Mouse (Mus musculus) layer of hippocampus, adult 18-20 months (tissue): Measurements from ENCODE around the gene Prkg1. TPM values are rescaled to one million over a fixed set of nuclear protein-coding genes. Genes with fewer than 3 reads are reported as not detected.
A peak's percentile ranks its signal among the peaks of the same experiment; 100 is the strongest.

Experiments used
- DNase-seq, 2 experiments: peaks; one replicate each; pipeline ENCODE4 v3.0.0; 2022; ENCODE audit warnings: low spot score in 2 of 2
- total RNA-seq, 2 experiments: library from RNA; stranded (reverse); gene quantifications; 2 replicates each; pipeline ENCODE4 v1.2.3; 2021

Gene Prkg1
- total RNA-seq, 2 experiments from 2014 or later: 20.8 to 22.6 TPM

DNA sequence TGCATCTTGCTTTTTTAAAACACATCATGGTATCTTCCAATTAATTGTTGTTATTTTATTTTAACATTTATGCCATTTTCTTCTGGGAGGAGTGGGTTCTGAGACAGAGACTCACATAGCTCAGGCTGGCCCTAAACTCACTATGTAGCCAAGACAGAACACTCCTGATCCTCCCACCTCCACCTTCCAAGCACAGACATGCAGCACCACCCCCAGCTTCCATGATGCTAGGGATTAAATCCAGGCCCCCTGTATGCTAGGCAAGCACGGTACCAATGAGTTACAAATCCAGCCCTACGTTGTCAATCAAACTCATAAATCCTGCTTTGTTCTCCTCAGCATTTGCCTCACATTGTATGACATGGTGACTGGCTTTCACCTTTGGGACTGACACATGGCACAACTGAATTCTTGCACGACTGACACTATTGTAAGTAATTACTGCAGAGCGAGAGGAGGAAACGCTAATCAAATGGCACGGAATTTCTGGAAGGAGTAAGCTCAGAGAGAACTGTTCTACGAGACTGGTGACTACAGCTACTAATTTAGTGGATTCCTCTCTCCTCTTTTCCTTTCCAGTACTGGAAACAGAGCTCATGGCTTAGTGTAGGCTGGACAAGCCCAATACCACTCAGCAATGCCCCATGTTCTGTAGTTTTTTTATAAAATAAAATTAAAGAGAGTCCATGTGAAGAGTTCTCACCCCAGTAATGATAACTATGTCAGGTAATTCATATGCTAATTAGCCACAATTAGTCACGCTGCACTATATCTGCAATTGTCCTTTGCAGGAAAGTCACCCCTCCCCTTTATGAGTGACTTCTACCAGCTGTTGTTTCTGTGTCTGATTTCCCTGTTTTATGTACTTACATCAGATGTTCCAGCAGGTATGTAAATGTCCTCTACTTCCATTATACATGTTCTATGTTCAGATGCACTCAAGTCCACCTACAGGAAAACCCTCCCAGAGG, 133.6 kb downstream of the Prkg1 start:
- DNase-seq: no peak

DNA sequence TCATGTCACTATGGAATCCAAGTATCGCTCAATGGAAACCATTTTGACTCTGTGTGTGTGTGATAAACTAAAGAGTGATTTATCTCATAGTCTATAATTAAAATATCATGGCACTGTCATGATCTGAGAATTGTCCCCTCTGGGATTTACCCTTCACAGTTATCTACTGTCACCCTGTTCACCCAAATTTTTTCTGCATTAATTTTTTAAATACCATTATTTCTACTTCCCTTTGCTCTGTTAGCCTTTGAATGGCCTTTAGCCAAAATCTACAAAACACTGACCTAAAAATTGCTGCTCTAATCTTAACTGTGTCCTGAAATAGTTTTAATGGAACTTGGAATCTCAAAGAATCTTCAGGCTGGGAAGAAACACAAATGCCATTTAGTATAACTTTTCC, 143.1 kb downstream of the Prkg1 start:
- DNase-seq: no peak

DNA sequence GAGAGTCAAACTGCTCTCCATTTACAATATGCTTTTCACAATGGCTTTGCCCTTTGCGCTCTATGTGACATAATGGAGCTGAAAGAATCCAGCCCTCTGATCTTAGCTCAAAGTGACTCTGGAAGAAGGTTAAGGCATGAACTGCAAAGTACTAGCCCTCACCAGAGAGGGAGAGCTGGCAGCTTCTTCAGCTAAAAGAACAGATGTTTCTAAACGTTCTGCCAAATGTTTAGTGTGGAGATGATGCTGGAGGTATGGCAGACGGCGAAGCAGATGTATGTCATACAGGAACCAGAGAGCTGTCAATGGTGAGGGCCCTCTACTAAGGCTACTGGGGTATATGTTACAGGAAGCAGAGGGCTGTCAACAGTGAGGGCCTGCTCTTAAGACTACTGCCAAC, 148.0 kb downstream of the Prkg1 start:
- DNase-seq: no peak

DNA sequence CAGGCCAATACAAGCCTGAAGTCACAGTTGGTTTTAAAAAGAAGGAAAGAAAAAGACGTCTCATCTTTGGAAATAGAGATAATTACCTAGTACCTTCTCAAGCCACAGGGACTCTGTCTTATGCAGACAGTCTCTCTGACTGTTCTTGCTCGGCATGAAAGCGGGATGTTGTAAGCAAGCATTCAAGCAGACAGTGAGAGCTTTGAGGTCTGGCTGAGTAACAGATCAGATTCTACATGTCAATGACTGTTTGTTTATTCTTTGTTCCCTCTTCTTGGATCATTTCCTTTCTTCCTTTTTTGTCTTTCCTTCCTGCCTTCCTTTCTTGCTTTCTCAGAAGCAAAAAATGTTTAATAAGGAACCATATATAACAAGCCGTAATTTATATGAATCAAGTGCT, 148.7 kb downstream of the Prkg1 start:
- DNase-seq: no peak

DNA sequence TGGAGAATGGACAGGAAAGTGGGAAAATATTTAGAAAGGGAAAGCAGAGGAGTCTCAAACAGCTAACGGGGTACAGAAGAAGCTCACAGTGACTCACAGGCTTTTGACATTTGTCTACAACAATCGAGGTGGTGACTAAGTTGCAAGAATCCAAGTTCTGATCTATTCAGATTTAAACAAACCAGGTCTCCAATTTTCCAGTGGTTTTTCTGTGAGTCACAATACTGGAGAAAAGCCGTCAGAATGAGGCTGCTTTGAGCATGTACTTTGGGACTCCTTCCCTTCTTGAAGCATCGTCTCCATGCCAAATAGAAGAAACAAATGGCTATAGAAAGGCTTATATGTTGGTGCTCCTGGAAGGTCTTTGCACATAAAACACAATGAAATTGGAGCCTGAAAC, 151.7 kb downstream of the Prkg1 start:
- no peak for DNase-seq

DNA sequence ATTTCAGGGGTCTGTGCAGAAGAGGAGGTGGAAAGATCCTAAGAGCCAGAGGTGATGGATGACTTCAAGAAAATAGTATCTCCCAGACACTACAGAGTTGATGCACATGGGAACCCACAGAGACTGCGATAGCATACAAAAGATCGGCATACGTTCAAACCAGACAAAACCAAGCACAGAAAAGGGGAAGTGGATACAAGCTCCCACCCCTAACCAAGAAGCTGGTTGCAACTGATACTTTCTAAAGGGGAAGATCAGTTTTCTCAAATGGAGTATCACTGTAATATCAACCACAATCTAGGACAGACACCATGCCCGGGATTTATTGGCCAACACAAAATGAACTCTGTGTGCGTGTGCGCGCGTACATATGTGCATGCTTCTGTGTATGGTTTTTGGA, 162.3 kb downstream of the Prkg1 start:
- no peak for DNase-seq

DNA sequence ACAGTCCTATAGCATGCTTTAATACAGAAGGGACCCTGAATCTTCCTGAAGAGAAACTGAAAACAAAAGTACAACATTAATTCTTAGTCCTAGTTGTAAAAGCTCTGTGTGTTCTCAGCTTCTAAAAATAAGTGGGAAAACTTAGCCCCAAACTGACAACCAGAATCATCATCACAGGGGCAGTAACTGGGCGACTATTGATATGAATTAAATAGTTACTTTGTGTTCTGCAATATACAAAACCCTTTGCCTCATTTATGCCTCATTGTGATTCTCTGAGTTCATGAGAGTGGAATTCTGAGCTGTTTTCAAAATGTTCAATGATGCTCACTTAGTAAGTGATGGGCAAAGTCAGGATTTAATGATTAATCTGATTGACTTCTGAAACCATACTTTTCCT, 170.8 kb downstream of the Prkg1 start:
- DNase-seq: no peak

DNA sequence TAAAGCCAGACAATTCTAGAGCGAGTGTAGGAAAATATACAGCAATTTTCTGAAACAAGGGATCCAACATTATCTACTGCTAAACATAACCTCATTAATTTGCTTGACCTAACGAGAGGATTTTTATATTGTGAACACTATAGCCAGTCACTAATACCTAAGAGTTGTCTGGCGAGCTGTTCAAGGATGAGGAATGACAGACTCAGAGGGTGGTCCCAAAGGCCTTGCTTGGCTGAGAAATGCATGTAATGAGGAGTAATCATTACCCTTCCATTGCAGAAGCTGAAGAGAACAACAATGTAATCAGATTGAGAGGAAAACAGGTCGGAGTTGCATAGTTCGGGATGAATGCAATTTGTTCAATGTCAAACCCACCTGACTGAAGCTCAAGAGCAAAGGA, 174.1 kb downstream of the Prkg1 start:
- DNase-seq: no peak

DNA sequence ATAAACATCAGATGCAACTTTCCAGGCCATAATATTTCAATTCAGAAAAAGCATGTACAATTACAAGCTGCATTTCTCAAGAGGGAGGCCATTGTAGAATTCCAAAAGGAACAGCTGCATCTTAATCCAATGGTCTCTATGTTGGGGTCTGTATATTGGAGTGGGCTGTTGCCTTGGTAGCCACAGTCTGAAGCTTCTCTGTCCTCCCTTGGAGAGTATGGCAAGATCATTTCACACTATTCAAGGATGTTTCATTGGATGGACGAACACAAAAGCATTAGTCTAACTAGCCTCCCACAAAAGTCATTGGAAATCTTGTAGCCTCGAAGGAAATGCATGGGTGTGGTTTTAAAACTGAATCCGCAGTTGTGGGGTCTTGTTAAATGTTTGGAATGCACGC, 187.7 kb downstream of the Prkg1 start:
- DNase-seq: no peak

DNA sequence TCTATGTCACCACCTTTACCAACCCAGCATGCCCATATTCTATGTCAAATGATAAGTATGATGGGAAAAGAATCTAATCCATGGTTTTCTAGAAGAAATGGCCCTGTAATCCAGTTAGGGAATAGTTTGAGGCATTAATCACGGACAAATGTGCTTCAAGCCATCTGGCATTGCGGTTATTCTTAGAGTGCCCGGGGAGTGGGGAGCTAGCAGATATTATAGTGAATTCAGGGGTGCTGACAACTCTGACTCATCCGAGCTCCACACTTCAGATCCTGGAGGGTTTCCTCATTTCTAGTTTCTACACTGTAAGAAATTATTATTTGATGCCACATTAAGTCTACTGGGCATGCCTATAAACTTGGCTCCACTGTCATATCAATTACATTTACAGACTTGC, 200.5 kb downstream of the Prkg1 start:
- peak; percentile 37 to 65 for DNase-seq

DNA sequence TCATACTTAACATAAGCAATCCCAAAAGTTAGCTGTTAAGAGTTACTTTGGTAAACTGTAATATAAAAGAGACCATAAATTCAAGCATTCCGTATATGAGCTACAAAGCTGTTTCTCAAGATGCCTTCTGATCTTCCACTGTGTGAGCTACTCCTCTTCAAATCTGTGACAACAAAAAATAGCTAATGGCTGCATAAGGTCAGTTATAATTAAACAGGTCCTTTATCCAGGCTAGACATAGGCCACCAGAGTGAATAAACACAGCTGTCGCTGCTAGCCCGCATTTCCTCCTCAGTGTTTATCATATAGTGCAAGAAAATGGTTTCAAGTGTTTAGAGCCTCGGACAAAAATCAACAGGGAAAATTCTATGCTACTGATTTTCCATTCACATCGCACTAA, 218.8 kb downstream of the Prkg1 start:
- no peak for DNase-seq

DNA sequence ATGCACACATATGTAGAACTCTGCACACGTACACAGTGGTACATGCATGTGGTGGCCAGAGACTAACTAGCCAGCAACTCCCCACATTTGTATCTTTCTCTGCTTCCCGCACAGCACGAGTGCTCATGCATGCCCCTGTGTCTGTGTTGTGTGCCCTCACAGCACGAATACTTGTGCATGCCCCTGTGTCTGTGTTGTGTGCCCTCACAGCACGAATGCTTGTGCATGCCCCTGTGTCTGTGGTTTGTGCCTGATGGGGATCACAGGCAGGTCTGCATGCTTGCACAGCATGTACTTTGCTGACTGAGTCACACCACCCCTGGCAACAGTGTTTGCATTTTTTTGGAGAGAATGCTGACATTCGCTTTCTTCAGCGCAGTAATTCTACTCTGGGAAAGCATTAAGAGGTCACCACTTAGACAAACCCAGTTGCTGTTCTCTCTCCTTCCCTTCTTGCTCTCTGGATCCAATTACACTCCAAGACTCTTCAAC, 233.5 kb downstream of the Prkg1 start:
- DNase-seq: peak; percentile 3 to 39

DNA sequence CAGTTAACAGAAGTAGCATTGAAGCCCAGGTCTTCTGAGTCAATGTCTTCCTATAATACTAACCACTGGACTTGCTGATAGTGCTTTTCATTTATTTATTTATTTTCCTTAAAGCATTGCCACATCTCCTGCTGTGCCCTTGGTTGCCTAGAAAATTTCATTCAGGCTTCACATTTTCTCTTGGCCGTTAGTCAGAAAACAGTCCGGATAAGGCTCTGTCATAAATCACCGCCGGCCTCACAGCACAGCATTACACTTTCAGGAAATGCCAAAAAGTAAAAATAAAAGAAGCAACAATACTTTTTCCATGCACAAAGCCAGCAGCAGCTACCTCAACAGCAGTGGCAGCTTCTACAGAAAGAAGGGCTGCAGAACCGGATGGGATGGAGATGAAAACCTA, 234.2 kb downstream of the Prkg1 start:
- DNase-seq: no peak

DNA sequence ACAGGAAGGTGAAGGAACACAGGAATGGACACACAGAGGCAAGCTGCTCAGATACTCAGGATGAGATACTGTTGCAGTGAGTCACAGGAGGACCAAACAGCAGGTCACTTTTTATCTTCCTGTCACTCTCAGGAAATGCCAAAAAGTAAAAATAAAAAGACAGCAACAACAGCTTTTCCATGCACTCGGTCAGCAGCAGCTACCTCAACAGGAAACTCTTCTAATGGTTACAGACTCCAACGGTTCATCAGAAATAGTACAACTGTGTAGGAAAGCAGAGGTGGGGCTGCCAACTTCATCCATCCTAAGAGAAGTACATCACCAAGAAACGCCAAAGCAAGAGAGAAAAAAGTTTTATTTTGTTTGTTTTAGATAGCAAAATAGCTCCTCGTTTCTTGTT, 234.9 kb downstream of the Prkg1 start:
- DNase-seq: no peak

DNA sequence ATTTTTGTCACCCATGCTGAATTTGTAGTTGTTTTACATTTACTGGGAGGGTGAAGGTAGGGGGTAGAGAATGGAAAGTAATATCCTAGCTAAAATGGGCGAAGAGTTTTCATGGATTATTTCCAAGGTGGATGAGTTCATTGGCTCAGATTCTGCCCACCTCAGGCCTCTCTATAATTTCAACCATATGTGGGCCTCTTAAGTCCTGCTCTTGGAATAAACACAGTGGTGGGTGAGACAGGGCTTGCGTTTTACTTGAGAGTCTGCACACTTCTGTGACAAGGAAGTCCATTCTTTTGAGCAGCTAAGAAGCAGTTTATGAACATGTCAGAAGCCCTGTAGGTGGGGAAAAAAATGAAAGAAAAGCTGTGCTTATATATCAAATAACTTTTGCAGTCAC, 250.3 kb downstream of the Prkg1 start:
- no peak for DNase-seq

DNA sequence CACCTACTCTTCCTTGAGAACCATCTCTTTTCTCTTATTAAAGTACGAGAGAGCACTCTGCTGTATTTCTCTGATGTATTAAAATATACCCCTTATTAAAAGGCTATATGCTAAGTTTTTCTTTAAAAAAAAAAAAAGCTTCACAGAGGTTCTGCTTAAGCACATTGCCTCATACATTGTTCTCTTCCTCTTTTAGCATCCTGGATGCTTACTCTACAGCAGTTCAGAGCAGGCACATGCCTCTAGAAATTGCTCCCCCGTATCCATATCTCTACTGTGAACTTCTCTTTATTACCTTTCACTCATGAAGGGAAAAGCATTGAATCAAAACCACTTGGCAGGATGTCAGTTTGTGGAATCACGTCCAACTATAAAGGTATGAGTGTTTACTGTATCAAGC, 257.0 kb downstream of the Prkg1 start:
- DNase-seq: no peak

DNA sequence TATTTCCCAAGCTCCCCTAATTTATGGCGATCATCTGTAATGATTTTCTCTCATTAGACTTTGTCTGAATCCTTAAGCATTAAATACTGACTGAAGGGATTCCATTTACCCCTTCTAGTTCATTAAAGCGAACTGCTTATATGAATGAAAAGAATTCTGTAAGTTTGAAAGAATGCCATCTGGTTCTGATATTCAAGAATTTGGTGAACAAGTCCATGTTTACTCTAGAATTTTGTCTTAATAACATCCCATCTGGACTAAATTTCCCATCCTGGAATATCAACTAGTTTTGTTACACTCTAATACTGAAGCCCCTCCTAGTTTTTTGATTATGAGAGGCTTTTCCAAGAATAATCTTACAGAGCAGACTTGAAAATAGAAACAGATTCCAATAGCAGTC, 258.5 kb downstream of the Prkg1 start:
- no peak for DNase-seq

DNA sequence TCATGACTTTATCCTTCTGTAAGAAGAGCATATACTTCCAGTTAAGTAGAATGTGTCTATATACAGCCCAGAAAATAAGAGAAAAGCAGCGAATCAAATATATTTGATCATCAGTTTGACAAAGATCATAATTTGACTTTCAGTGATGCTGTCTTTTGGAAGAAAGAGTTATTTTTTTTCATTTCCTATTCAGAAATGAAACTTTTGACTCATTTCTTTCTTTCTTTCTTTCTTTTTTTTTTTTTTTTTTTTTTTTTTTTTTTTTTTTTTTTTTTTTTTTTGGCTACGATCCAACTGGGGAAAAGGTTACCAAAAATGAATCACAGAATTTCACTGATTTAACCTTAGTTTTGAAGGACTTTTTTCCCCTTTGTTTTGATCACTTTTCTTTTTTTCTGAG, 259.8 kb downstream of the Prkg1 start:
- no peak for DNase-seq

DNA sequence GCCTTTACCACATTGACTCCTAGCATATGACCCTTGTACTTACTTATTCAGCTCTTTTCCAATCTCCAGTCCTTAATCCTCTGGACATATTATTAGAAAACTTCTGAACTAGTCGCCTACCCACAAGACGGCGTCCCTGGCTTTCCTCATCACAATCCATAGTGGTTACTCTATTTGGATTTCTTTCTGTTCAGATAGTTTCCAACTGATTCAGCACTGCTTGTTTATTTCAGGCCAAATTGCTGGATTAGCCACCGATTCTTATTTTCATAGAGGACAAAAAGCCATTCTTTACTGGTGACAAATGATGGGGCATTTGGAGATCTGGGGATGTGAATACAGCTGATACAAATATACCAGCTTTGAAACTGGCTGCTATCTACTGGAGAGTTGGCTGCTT, 267.4 kb downstream of the Prkg1 start:
- DNase-seq: no peak

DNA sequence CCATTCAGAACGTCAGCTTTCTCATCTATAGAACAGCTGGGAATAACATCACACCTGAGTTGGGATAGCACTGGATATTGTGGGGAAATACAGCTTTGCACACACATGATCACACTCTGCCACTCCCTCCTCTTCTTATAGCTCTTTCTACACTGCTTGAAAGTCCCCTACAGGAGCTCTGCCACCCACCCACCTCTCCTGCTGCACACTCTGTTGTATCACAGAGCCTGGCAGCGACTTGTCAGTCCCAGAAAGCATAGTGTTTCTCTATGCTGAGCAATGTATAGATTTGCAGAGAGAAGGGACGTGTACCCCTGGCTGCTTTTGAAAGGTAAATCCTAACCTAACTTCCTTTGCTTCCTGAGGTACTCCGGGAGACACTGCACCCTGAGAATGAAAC, 275.2 kb downstream of the Prkg1 start:
- no peak for DNase-seq

DNA sequence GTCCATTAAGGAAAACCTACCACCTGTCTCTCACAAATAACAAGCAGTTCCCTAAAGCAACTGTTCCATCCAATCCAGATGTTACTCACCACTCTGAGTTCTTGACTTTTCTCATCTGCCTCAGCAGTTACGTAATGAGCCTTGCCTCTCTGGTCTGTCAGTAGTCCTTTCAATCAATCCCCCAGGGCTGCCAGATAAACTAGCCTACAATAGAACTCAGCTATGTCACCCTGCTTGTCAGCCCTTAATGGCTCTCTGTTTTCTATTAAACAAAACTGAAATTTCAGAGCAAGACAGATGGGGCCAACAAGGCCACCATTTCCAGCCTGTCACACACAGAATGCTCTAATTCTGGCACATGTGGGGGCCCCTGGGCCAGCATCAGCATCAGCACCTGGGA, 293.1 kb downstream of the Prkg1 start:
- DNase-seq: no peak

DNA sequence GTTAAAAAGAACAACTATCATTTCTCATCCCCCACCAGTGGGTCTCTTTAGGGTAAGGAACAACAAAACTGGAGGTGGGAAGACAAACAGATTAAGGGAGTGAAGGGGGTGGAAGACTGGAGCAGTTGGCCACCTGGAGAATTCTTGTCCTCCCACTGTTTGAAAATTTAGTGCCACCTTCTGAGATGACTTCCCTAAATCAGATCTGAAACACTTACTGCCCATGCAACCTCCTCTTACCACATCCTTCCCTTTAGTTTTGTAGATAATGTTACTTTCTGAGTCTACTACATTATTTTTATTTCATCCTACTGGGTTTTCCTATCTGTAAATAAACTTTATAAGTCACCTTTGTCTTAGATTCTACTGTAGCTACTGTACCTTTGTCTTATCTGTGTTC, 304.6 kb downstream of the Prkg1 start:
- DNase-seq: no peak

DNA sequence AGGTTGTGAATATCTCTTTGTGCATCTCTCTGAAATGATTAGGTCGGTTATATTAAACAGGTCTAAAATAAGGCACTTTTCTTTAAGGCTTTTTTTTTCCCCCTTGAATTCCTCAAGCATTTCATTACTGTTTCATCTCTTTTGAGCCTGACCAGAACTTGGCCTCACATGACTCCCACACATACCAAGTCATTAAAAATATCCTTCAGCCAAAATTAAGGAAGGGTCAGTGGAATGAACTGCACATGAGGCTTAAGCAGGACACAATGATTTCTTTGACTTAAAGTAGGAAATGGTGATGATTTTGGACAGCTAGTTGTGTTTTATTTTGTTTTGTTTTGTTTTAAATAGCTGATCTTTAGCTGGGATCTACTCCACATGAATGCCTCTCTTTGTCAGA, 320.7 kb downstream of the Prkg1 start:
- DNase-seq: no peak
